Mouse (Mus musculus) stomach, adult 2 months (tissue): ENCODE results near the gene Usp16. TPM values are rescaled to one million over a fixed set of nuclear protein-coding genes. Genes with fewer than 3 reads are reported as not detected.

Experiments used
- polyA plus RNA-seq: library from polyadenylated mRNA; depleted of rRNA; stranded (reverse); fragments of >200 nt; gene quantifications from 2 replicates; pipeline ENCODE4 v1.2.3, GENCODE M21; 2012; rRNA removed

Usp16 gene
- 2.9 and 3.7 TPM in 2 replicates for polyA plus RNA-seq

DNA sequence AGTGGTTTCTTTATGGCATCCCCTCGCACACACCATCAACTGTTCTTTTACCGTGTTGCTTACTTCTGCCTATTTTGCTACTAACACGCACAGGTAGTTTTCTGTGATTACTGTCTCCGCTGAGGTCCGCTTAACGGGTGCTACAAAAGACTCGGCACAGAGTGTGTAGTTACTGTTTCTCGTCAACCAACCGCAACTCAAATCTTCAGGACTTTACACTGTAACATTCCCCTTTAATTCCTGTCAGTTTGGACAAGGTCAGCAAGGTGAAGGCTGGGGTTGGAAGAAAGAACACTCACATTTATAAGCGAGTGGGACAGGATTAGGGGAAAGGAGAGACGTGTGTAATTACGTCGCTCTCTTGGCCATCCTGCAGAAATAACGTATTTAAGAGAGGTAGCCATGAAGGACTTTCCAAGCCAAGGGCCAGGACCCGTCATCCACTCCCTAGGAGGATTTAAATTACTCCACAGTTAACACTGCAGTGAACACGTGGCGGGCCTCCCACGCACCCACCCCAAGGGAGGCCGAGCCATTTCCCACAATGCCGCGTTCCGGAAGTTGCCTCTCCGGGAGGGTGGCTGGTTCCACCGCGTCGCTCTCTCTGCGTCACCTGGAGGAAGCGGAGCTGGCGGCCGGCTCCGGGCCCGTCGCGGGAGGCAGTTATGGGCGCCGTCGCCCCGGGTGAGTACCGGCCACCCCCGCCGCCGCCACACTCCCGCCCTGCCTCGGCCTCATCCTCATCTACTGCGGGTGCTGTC is at the start of gene Usp16:
Gene Usp16 (plus strand): TSS at position 285 of the 761 bp plus-strand sequence.

DNA sequence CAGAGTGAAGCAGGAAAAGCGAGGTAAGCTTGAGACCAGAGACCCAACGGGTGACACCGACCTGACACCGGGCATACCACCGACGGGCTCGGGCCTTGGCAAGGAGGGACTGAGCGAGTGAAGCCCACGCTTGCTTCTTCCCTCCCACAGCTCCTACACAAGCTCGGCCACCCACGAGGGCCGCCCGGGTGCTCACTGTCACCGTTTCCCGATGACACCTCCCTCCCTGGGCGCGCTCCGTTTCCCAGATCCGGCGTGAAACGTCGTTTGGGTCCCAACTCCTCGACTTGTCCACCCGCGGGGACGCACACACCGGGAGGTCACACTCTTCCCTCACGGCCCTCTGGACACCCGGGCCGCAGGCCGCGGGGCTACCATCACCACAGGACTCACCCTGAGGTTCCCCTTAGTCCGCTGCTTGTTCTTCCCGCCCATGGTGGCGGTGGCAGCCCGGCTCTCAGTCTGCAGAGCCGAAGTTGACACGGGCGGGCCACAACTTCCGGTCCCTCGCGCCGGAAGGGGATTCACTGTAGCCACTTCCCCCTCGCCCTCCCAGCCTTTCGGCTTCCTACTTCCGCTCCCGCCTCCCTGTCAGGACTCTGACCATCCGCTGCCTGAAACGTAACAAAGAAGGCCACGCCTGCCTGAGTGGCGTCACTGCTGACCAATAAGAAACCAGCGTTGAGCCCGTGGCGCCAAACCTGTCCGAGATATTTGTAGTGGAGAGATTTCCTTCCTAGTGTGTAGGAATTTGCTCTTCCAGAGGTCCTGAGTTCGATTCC is 22.3 kb upstream of the Usp16 start, which contains the start of gene Ltn1:
Gene Ltn1 (minus strand): TSS at position 580 of the 782 bp plus-strand sequence.

GRCm38 (mm10) chr16:87440184-87440686 is 14.3 kb upstream of the Usp16 start, which contains the start of gene Rwdd2b:
Rwdd2b (minus strand) TSS chr16:87440573.

DNA sequence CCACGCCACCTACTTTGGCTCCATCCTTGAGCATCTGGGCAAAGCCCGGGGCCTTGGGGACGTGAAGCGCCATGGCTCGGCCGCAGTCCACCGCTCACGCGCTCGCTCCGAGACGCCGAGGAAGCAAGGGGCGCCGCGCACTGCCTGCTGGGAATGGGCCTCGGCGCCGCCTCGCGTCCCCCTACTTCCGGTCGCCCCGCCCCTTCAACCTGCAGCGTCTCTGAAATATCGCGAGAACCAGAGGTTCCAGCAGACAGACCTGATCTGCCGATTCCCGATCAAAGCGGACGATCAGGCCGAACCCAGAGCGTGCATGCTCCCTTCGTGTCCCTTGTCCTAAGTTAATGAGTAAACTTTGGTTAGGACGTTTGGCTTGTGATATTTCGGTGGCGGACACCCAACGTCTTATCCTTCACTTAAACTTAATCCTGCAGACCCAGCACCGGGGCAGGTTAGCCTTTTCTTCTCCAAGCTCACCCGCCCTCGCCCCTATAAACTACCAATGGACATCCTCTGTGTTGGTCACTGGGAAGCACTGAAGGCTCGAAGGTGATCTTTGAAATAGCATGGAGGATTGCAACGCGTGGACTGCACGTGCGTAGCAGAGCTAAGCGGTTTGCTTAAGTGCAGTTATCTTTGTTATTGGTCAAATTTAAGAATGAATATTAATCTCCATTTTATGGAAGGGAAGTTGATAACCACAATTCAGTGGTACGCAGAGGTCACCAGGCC is 41.4 kb downstream of the Usp16 start, which contains the start of gene Cct8:
Gene Cct8 (minus strand): TSS at position 158 of the 732 bp plus-strand sequence.

Other genes starting within 250 kb of the Usp16 start
- 1.3 and 1.4 TPM in 2 replicates for gene N6amt1, start 100.5 kb upstream of the Usp16 start, polyA plus RNA-seq
- 0.55 and 0.68 TPM in 2 replicates for gene Ltn1, start 22.1 kb upstream of the Usp16 start, polyA plus RNA-seq
- gene Rwdd2b, start 14.1 kb upstream of the Usp16 start, polyA plus RNA-seq = 0.54 and 0.62 TPM in 2 replicates
- gene Cct8, start 41.2 kb downstream of the Usp16 start, polyA plus RNA-seq = 3.8 and 4.2 TPM in 2 replicates
- gene Map3k7cl, start 98.6 kb downstream of the Usp16 start, polyA plus RNA-seq = 0.41 and 0.95 TPM in 2 replicates
- 2.2 and 2.5 TPM in 2 replicates for gene Bach1, start 244.2 kb downstream of the Usp16 start, polyA plus RNA-seq